Mouse (Mus musculus) lung, postnatal 14 days (tissue): ENCODE measurements around the gene Hlcs.
A peak's percentile ranks its signal among the peaks of the same experiment; 100 is the strongest.

ENCODE experiments used
- DNase-seq: peaks from one replicate; pipeline ENCODE4 v3.0.0; 2021

Hlcs gene

GRCm38 (mm10) chr16:94195913-94196312 lies 117.5 kb downstream of the Hlcs start:
- DNase-seq = no peak

GRCm38 (mm10) chr16:94191379-94192315 lies 121.7 kb downstream of the Hlcs start:
- no peak for DNase-seq

GRCm38 (mm10) chr16:94190256-94190655 lies 123.1 kb downstream of the Hlcs start:
- no peak for DNase-seq

DNA sequence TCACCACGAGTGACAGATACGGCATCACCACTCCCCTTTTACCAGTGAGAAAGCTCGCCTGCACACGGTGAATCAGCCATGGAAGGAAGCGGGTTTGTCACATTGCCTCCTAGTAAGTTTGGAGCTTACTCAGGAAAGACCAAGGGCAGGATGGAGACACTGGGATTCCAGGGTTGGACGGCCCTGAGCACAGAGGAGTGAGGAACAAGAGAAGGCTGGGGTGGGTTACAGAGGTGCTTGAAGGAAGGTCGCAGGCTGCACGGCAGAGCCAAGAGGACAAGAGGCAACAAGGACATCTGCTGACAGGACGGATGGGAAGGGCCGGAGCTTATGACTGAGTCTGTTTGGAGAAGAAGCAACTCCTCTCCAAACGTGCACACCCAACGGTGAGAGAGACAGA lies 126.8 kb downstream of the Hlcs start:
- DNase-seq = no peak

- peak; percentile 22 for DNase-seq
These were observed 127.9 kb downstream of the Hlcs start for GRCm38 (mm10) chr16:94185430-94185829.

GRCm38 (mm10) chr16:94180122-94180870 lies 133.1 kb downstream of the Hlcs start:
- no peak for DNase-seq

- DNase-seq = no peak
These were observed 133.8 kb downstream of the Hlcs start for GRCm38 (mm10) chr16:94179341-94180121.

GRCm38 (mm10) chr16:94178441-94179220 lies 134.7 kb downstream of the Hlcs start:
- no peak for DNase-seq

DNA sequence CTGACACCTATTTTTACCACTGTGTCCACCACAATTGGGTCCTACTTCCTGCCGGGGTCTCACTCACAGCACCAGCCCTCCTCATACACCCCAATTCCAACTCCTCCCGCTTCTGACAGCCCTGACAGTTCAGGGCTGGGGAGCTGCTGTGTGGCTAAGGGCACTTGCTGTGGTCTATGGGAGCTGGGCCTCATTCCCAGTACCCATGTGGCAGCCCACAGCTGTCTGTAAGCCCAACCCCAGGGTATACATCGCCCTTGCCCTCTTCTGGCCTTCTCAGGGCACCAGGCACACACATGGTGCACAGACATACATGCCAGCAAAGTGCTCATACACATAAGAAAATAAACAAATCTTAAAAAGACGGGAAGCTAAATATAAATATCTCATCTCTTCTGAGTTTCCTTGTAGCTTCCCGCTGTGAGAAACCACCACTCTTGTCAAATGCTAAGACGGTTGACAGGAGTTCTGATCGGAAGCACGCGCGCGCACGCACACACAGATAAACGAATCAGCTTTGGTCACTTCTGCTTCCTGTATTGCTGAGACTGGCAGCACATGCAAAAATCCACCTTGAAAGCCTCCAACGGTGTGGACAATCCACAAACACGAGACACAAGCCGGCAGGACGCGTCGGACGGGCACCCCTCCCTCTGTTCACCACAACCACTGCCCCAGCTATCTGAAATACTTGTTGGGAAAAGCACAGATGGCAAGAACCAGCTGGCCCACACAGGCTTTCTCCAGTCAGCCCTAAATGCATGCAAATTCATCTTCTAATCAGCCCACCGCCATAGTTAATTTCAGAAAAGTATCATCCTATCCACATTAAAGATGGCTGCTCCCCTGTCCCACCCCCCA lies 136.1 kb downstream of the Hlcs start:
- no peak for DNase-seq

DNA sequence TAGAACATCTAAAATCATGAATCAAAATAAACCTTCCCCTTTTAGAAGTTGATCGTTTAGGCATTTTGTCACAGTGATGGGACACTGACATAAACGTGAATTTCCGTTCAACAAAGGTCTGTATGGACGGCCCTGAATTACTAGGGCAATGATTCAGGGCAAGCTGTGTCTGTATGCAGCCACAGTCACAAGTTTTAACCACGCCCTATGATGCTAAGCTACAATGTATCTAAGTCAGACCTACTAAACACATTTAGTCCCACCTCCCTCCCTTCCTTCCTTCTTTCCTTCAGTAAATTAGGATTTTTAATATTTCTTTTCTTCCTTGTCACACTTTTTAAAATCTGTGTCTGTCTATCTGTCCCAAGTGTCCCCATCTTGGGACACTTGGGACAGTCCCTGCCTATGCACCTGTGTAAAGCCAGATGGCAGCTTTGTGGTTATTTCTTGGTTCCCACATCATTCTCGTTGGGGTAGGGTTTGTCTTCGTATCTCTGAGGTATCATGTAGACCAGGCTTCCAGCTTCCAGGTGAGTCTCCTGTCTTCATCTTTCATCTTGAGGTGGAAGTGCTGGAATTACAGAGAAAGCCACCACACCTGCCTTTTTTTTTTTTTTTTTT lies 137.9 kb downstream of the Hlcs start:
- no peak for DNase-seq

GRCm38 (mm10) chr16:94173361-94173760 lies 140.0 kb downstream of the Hlcs start:
- no peak for DNase-seq

GRCm38 (mm10) chr16:94170218-94170617 lies 143.2 kb downstream of the Hlcs start:
- DNase-seq = no peak

DNA sequence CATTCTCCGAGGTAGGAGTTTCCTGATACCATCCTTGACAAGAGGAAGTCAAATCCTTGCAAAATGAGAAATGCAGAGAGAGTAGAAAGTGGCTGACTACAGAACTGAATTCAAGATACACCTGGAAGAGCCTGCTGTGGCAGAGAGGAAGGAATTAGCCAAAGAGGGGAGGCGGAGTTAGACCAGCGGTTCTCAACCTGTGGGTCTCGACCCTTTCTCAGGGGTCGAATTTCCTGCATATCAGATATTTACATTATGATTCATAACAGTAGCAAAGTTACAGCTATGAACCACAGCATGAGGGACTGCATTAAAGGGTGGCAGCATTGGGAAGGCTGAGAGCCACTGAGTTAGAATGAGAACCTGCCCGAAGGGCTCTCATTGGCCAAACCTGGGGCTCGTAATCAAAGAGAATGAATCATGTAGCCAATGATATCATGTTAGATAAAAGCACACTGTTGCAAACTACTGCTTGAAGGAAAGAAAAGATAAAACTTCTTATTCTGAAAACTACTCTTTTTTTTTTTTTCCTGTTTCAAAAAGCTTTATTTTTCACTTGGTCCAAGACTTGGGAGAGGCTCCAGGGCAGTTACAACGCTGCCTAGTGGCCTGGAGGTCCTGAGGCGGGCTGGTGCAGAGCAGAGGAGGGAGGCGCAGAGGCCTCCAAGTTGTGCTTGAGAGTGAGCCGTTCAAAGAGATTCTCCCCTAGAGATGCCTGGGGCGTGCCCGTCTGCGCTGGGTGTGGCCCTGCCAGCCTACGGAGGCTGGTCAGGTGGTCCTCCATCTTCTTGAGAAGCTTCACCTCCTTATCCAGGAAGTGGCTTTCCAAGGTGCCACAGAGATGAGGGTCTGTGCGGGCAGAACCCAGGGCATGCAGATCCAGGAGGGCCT lies 144.5 kb downstream of the Hlcs start:
- DNase-seq = no peak

DNA sequence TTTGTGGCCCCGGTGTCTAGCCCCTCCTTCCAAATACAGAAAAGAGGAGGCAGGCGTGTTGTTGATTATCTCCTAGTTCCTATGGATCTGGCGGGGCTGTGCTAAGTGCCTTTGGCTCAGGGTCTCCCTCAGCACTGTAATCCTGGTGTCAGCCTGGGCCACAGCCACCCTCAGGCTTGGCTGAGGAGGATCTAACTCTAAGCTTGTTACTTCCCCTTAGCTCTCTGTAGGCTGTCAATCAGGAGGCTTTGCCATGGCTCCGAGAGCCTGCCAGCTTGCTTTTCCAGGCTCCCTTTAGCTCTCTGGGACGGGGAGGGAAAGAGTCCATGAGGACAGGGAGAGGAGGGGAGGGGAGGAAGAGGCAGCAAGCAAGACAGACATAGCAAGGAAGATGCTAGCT lies 148.4 kb downstream of the Hlcs start:
- DNase-seq = no peak

GRCm38 (mm10) chr16:94164236-94164635 lies 149.1 kb downstream of the Hlcs start:
- DNase-seq = no peak

- DNase-seq = no peak
These were observed 150.3 kb downstream of the Hlcs start for GRCm38 (mm10) chr16:94163051-94163450.

- no peak for DNase-seq
These were observed 151.4 kb downstream of the Hlcs start for GRCm38 (mm10) chr16:94162000-94162399.

DNA sequence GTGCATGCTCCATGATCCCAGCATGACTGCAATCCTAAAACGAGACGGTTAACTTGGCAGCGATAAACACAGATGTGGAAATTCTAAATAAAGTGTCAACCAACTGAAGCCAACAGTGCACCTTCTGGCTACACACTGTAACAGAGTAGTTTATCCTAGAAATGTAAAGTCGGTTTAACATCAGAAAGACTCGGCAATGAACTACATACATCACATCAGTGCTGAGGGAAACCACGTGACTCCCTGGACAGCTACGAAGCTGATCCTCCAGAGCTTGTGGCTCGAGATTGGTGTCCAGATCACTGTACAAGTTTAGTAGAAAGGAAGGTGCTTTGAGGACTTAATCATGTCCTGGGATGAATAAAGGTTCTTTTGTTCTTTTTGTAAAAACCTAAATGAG lies 155.6 kb downstream of the Hlcs start:
- DNase-seq = no peak

- no peak for DNase-seq
These were observed 158.2 kb downstream of the Hlcs start for GRCm38 (mm10) chr16:94155041-94155653.
